Mouse (Mus musculus) heart, adult 2 months (tissue): Measurements from ENCODE around the gene Gk2. TPM values are rescaled to one million over a fixed set of nuclear protein-coding genes. Genes with fewer than 3 reads are reported as not detected.

Experiments used
- DNase-seq, 2 experiments: peaks; one replicate each; pipeline ENCODE4 v3.0.0; 2021
- H3K27ac ChIP-seq: fragments of 200-600 bp; 2 replicates; pipeline ENCODE4 v1.8.1; 2022
- H3K27me3 ChIP-seq: fragments of 200-500 bp; 2 replicates; pipeline ENCODE4 v1.6.1; 2012; ENCODE audit warnings: mild to moderate bottlenecking, low read length, inconsistent platforms, mixed read lengths; ENCODE audit not compliant: control insufficient read depth, insufficient read depth
- H3K36me3 ChIP-seq: fragments of 200-500 bp; 2 replicates; pipeline ENCODE4 v1.6.1; 2012; ENCODE audit warnings: low read length, inconsistent platforms; ENCODE audit not compliant: control insufficient read depth, insufficient read depth
- H3K4me1 ChIP-seq: fragments of 200-500 bp; 2 replicates; pipeline ENCODE4 v1.6.1; 2011; ENCODE audit warnings: low read length; ENCODE audit not compliant: control insufficient read depth, insufficient read depth
- H3K4me3 ChIP-seq: fragments of 200-600 bp; 2 replicates; pipeline ENCODE4 v1.8.1; 2022
- H3K79me2 ChIP-seq: fragments of 200-500 bp; replicated peaks from 2 replicates; pipeline ENCODE4 v1.6.1; 2012; ENCODE audit warnings: mild to moderate bottlenecking, inconsistent platforms, low read length, moderate library complexity, mixed read lengths; ENCODE audit not compliant: control insufficient read depth, insufficient read depth
- H3K9ac ChIP-seq: fragments of 200-500 bp; 2 replicates; pipeline ENCODE4 v1.6.1; 2012; ENCODE audit warnings: low read depth, mild to moderate bottlenecking, control low read depth, inconsistent platforms, low read length, mixed read lengths
- CTCF ChIP-seq: fragments of 200-600 bp; IDR thresholded peaks from 2 replicates; pipeline ENCODE4 v1.8.1; 2022; ENCODE audit warnings: antibody characterized with exemption, mild to moderate bottlenecking, moderate library complexity
- EP300 ChIP-seq: fragments of 200-500 bp; IDR thresholded peaks from 2 replicates; pipeline ENCODE4 v1.6.1; 2011; ENCODE audit warnings: low read depth, low read length, control low read depth; ENCODE audit not compliant: insufficient read depth
- POLR2A ChIP-seq: fragments of 200-500 bp; IDR thresholded peaks from 2 replicates; pipeline ENCODE4 v1.6.1; 2011; ENCODE audit warnings: mild to moderate bottlenecking, low read depth, low read length, control low read depth; ENCODE audit not compliant: insufficient read depth
- WGBS: fragments of 180-500 bp; shearing (Covaris S2); methylation state at CpG from one replicate; pipeline ENCODE4 v1.1.7; 2018; 5-methylcytosine and 5-hydroxymethylcytosine counted together
- intact Hi-C: fragments of 180-260 bp; cut with DNase I; formaldehyde crosslinking; loops from one replicate; pipeline ENCODE4 v1.15.1; 2025
- polyA plus RNA-seq: library from polyadenylated mRNA; depleted of rRNA; stranded (reverse); fragments of >200 nt; gene quantifications from 2 replicates; pipeline ENCODE4 v1.2.3, GENCODE M21; 2012
- total RNA-seq, 2 experiments: library from RNA; stranded (reverse); gene quantifications; 2 replicates each; pipeline ENCODE4 v1.2.3; 2021

Gene Gk2
- total and polyA plus RNA-seq, 3 experiments: not detected

- Histone ChIP-seq H3K4me3 (no peak overlapping the region), H3K4me1 (no peaks in the 10 kb centered on the region), H3K27me3 (no peaks in the 10 kb centered on the region), H3K9ac (no peak overlapping the region), H3K27ac (no peak overlapping the region), H3K79me2 (no peaks in the 10 kb centered on the region), H3K36me3 (no peaks in the 10 kb centered on the region)
- DNase-seq: no peak
- WGBS: 87% methylated on average over 7 of the region's 7 CpGs
- intact Hi-C loops: no loop called here
- TF ChIP-seq CTCF: no peak
- TF ChIP-seq POLR2A: no peak
- no peak for TF ChIP-seq EP300
Measured at GRCm38 (mm10) chr5:97467246-97467645, 10.4 kb upstream of the Gk2 start.

- no peak for DNase-seq
- TF ChIP-seq EP300: no peak
- TF ChIP-seq CTCF: no peak
- TF ChIP-seq POLR2A: no peak
- Histone ChIP-seq H3K27ac (no peak overlapping the region), H3K27me3 (no peaks in the 10 kb centered on the region), H3K4me1 (no peaks in the 10 kb centered on the region), H3K36me3 (no peaks in the 10 kb centered on the region), H3K9ac (no peak overlapping the region), H3K79me2 (no peaks in the 10 kb centered on the region), H3K4me3 (no peak overlapping the region)
- intact Hi-C loops: no loop called here
- 76% methylated on average over 10 of the region's 10 CpGs for WGBS
Measured at GRCm38 (mm10) chr5:97466430-97467158, 9.8 kb upstream of the Gk2 start.

GRCm38 (mm10) chr5:97465956-97466355, 9.1 kb upstream of the Gk2 start:
- intact Hi-C loops: no loop called here
- Histone ChIP-seq H3K36me3 (no peaks in the 10 kb centered on the region), H3K4me3 (no peak overlapping the region), H3K27ac (no peak overlapping the region), H3K9ac (no peak overlapping the region), H3K4me1 (no peaks in the 10 kb centered on the region), H3K79me2 (no peaks in the 10 kb centered on the region), H3K27me3 (no peaks in the 10 kb centered on the region)
- WGBS: 76% methylated on average over 3 of the region's 3 CpGs
- TF ChIP-seq POLR2A (no peak), EP300 (no peak), CTCF (no peak)
- no peak for DNase-seq

GRCm38 (mm10) chr5:97462856-97463255, 6.0 kb upstream of the Gk2 start:
- no peak overlapping the region for H3K9ac ChIP-seq
- no peaks in the 10 kb centered on the region for H3K36me3 ChIP-seq
- H3K79me2 ChIP-seq: no peaks in the 10 kb centered on the region
- intact Hi-C loops: no loop called here
- DNase-seq: no peak
- H3K27me3 ChIP-seq: no peaks in the 10 kb centered on the region
- no peak for TF ChIP-seq CTCF
- TF ChIP-seq POLR2A: no peak
- TF ChIP-seq EP300: no peak
- 96% methylated on average over 3 of the region's 3 CpGs for WGBS
- H3K4me1 ChIP-seq: no peaks in the 10 kb centered on the region
- no peak overlapping the region for H3K27ac ChIP-seq
- H3K4me3 ChIP-seq: no peak overlapping the region

GRCm38 (mm10) chr5:97451451-97451850, 5.4 kb downstream of the Gk2 start:
- Histone ChIP-seq H3K36me3 (no peaks in the 10 kb centered on the region), H3K4me1 (no peaks in the 10 kb centered on the region), H3K27ac (no peak overlapping the region), H3K9ac (no peak overlapping the region), H3K4me3 (no peak overlapping the region), H3K27me3 (no peaks in the 10 kb centered on the region), H3K79me2 (no peaks in the 10 kb centered on the region)
- no peak for DNase-seq
- WGBS: 73% methylated on average over 4 of the region's 4 CpGs
- intact Hi-C loops: no loop called here
- TF ChIP-seq POLR2A: no peak
- no peak for TF ChIP-seq EP300
- no peak for TF ChIP-seq CTCF

GRCm38 (mm10) chr5:97444191-97444590, 12.6 kb downstream of the Gk2 start:
- no peaks in the 10 kb centered on the region for H3K4me1 ChIP-seq
- intact Hi-C loops: no loop called here
- no peak overlapping the region for H3K4me3 ChIP-seq
- no peaks in the 10 kb centered on the region for H3K27me3 ChIP-seq
- H3K9ac ChIP-seq: no peak overlapping the region
- H3K27ac ChIP-seq: no peak overlapping the region
- H3K36me3 ChIP-seq: no peaks in the 10 kb centered on the region
- WGBS: 64% methylated on average over 1 of the region's 1 CpGs
- H3K79me2 ChIP-seq: no peaks in the 10 kb centered on the region
- no peak for DNase-seq
- TF ChIP-seq POLR2A (no peak), CTCF (no peak), EP300 (no peak)
